Mouse (Mus musculus) cerebellum, adult 8-10 months (tissue): ENCODE measurements at regions not wholly inside any gene's neighbourhood (a gene's known extent, or its start where the extent isn't known, plus 50 kb on each side); places are given as distances from the start of the nearest gene placed in this dataset.
"Not testable (repeated sequence)": the region's sequence is repeated elsewhere in the genome, so short reads cannot be mapped to it uniquely, and the experiment has no call there.

Experiments
- DNase-seq: peaks from one replicate; pipeline ENCODE4 v3.0.0; 2022

- DNase-seq = not testable (repeated sequence)
These were observed 670.2 kb upstream of the Chrm3 start for GRCm38 (mm10) chr13:11030874-11031273.

DNA sequence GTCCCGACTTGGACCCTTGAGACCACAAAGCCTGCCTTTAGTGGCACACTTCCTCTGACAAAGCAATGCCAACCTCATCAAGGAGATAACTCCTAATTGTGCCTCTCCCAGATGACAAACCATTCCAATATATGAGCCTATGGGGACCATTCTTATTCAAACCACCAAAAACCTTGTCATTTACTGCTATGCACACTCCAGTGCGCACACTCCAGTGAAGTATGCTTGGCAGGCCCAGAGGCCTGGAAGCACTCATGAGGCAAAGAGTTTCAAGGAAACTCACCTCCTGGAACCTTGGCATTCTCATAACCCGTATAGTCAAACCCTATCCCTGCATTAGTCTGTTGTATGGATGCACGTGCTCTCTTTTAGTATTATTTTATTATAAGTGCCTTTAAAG is 669.7 kb upstream of the Chrm3 start:
- DNase-seq = no peak

DNA sequence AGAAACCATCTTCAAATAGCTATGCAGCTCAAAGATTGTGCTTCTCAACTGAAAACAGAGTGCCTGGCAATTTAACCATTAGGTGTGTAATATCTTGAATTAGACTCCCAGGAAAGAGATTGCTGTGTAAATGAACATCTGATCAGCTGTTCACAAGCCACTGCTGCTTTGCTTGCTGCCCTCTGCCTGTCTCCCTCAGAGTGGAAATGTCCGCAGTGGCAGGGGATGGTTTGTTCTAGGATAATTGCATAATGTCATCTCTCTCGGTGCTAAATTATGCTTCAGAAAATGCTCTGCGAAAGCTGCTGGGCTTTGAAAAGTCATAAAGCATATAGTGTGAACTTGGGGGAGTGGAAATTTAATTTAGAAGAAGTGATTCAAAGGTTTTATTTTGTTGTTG is 665.3 kb upstream of the Chrm3 start:
- DNase-seq = no peak

GRCm38 (mm10) chr13:11024441-11024840 is 663.8 kb upstream of the Chrm3 start:
- DNase-seq = no peak

GRCm38 (mm10) chr13:11017584-11017983 is 656.9 kb upstream of the Chrm3 start:
- DNase-seq = no peak

DNA sequence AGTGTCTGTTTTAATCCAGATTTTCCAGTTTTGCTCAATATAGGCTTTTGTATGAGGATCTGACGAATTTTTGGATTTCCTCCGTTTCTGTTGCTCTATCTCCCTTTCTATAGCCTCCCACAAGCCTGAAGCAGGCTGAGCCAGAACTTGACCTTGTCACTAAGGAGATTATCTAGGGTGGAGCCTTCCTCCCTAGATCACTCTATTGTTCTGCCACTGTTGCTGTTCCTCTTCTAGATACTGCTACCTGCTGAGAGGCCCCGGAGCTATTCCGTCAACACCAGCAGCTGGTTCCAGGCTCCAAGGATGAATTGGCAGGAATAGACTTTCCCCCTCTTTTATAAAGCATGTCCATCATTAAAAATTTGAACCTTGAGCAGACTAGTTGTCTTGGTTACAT is 644.7 kb upstream of the Chrm3 start:
- no peak for DNase-seq

GRCm38 (mm10) chr13:10991151-10991550 is 630.5 kb upstream of the Chrm3 start:
- no peak for DNase-seq

DNA sequence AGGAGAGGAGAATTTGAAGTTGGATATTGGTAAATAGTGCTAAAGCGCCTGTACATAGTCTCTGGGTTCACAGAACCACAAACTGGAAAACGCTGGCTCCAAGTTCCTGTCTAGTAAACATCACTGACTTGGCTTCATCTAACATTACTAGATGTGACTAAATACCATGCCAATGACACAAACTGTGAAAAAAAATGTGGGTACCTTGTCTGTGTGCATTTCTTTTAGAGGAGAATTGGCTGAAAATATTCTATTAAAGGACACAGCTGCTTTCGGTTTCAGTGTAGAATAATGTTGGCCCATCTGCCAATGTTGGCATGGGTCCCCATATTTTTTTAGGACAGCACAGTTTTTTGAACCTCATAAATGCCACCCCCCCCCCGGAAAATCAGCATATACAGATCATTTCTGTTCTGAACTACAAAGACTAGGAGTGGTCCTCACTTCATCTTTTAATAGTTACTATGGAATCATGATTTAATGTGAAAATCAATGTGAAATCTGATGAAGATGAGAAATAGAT is 629.9 kb upstream of the Chrm3 start:
- no peak for DNase-seq

- DNase-seq = no peak
These were observed 628.6 kb upstream of the Chrm3 start for GRCm38 (mm10) chr13:10989095-10989814.

- no peak for DNase-seq
These were observed 623.1 kb upstream of the Chrm3 start for GRCm38 (mm10) chr13:10983736-10984135.

GRCm38 (mm10) chr13:10982543-10982942 is 621.9 kb upstream of the Chrm3 start:
- no peak for DNase-seq

DNA sequence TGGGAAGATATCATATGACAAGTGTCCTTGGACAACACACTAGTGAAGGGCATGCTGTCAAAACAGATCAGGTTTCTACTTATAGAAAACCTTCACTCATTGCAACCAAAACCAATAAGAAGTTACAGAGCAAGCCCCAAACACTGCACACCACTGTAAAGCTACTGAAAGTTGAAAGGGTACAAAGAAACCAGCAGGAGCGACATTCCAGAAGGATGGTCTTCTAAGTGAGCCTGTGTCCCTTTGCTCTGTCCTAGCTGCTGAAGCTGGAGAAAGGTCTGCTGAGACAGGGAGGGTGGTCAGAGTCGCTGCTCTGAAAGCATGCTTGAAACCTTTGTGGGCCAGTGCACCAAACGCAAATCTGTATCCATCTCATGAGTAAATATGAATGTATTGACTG is 611.3 kb upstream of the Chrm3 start:
- DNase-seq = no peak

GRCm38 (mm10) chr13:10970721-10971120 is 610.1 kb upstream of the Chrm3 start:
- DNase-seq = no peak

- no peak for DNase-seq
These were observed 592.3 kb upstream of the Chrm3 start for GRCm38 (mm10) chr13:10952923-10953322.

DNA sequence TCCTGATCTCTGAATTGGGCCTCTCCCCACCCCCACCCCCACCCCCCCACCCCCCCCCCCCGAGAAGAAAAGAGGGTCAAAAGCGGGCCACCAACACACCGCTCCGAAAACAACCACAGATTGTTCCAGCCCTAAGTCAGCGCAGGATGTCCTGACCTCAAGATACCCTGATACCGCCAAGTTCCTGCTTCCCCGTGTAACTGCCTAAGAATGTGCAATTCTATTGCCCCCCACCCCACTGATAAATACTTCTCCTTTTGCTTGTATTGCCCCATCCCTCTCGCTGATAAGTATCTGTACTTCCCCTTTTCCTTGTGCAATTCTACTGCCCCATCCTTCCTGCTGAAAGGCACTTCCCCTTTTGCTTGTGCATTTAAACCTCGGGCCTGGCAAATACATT is 590.0 kb upstream of the Chrm3 start:
- DNase-seq = not testable (repeated sequence)

- no peak for DNase-seq
These were observed 586.8 kb upstream of the Chrm3 start for GRCm38 (mm10) chr13:10947398-10947797.

DNA sequence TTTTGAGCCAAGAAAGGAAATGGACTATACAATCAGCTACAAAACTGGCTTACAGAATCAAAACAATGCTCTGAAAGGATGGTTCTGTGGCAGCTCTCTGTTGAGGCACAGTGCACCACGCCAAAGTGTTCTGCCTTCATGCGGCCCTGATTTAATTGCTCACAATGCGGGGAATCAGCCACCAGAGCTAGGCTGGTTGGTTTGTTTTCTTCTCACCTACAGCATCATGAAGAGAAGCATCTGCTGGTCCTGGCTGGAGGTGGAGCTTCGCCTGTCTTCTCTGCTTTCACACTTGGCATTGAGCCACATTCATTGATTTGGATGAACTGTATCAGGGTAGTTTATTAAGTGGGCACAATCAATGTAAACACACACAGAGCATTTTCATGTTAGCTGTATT is 583.2 kb upstream of the Chrm3 start:
- DNase-seq = no peak

- peak; percentile 1 for DNase-seq
These were observed 581.5 kb upstream of the Chrm3 start for GRCm38 (mm10) chr13:10942031-10942655.

DNA sequence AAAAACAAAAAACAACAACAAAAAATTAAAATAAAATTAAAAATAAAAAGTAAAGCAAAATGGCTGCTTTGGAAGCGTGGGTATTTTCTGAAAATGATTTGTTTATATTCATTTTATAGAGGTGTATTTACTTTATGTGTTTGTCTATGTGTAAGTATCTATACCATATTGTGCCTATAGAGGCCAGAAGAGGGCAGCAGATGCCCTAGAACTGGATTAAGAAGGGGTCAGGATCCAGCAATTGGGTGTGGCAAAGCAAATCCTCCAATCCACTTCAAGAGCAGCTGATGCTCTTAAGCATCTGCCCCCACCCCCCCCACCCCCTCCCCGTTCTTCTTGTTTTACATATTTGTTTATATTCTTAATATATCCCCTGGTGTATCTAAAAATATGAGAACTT is 577.6 kb upstream of the Chrm3 start:
- no peak for DNase-seq

DNA sequence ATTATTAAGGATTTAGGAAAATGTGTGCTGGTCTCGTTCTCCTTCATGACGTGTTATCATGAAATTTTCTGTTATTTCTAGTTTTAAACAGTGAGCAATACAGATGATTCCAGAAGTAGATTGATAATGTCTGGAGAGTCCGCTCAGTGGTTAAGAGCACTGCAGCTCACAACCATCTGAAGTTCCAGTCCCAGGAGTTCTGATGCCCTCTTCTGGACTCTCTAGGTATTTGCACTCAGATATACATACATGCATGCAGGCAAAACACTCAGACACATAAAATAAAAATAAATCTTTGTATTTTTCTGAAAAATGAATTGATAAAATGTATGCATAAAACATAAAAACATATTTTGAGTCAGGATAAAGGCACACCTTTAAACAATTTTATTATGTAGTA is 570.1 kb upstream of the Chrm3 start:
- DNase-seq = no peak

- DNase-seq = no peak
These were observed 553.7 kb upstream of the Chrm3 start for GRCm38 (mm10) chr13:10914377-10914776.

- DNase-seq = no peak
These were observed 548.6 kb upstream of the Chrm3 start for GRCm38 (mm10) chr13:10909122-10909751.

- no peak for DNase-seq
These were observed 507.2 kb upstream of the Chrm3 start for GRCm38 (mm10) chr13:10867864-10868263.

DNA sequence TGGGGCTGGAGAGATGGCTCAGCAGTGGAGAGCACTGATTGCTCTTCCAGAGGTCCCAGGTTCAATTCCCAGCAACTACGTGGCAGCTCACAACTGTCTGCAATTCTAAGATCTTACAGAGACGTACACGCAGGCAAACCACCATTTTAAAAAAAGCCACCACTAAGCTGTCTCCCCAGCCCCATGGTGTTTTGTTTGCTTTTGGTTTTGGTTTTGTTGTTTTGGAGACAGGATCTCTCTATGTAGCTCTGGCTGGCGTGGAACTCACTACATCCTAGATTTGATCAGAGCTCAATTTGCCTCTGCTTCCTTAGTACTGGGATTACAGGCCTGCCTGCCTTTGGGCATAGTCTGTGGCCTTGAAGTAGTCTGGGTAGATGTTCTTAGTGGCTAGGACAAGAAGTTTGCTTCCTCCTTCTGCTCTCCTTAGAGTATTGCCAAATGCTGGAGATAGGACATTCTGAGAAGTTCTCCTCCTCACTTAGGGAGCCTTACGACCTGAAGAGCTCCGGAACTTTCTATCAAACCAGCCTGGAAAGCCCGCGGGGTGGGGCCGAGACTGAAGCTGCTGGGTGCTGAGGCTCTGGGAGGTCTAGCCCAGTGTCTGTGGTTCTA is 495.4 kb upstream of the Chrm3 start:
- DNase-seq = not testable (repeated sequence)
